Mouse (Mus musculus) frontal cortex, postnatal 10 days (tissue): ENCODE data around the gene Peli3.

Experiments used
- DNase-seq, 2 experiments: peaks; one replicate each; pipeline ENCODE4 v3.0.0; 2022; ENCODE audit warnings: low spot score in 2 of 2, mixed read lengths in 1 of 2

Gene Peli3

GRCm38 (mm10) chr19:4909376-4909775 is 33.6 kb downstream of the Peli3 start:
- no peak for DNase-seq

GRCm38 (mm10) chr19:4908107-4908506 is 34.8 kb downstream of the Peli3 start:
- DNase-seq: no peak

- DNase-seq: peak; percentile 43 to 78
Measured at GRCm38 (mm10) chr19:4905979-4906794, 36.7 kb downstream of the Peli3 start, which contains the start of gene Bbs1. Gene Bbs1, minus strand, starts transcription at chr19:4906628.

GRCm38 (mm10) chr19:4899888-4900287 is 43.0 kb downstream of the Peli3 start:
- no peak for DNase-seq

- DNase-seq: no peak
Measured at GRCm38 (mm10) chr19:4898972-4899371, 44.0 kb downstream of the Peli3 start.

- DNase-seq: no peak
Measured at GRCm38 (mm10) chr19:4896780-4897520, 46.0 kb downstream of the Peli3 start.

- DNase-seq: no peak
Measured at GRCm38 (mm10) chr19:4891798-4892197, 51.1 kb downstream of the Peli3 start.

- DNase-seq: no peak
Measured at GRCm38 (mm10) chr19:4889791-4890190, 53.1 kb downstream of the Peli3 start.

- no peak for DNase-seq
Measured at GRCm38 (mm10) chr19:4883961-4884360, 59.0 kb downstream of the Peli3 start.
